Mouse (Mus musculus) cerebellum, adult 8-10 months (tissue): ENCODE data around the gene Vmn2r100.

Experiments
- DNase-seq: peaks from one replicate; pipeline ENCODE4 v3.0.0; 2022

Gene Vmn2r100

DNA sequence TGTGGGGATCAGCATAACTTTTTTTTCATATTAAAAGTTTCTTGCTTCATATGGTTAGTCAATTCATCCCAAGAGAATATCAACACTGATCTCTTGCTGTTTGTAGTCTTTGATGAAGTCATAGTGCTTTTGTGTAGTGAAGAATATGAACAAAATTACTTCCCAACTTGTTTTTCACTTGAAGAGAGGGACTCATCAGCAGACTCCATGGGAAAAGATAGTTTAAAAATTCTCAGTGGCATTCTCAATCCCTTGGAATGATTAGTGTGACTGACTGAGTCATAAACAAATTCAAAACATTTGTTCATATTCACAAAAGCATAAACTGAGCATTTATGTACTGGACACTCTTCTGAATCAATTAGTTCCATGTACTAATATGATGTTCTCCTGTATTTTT is at the start of gene Vmn2r100:
TSS of gene Vmn2r100 (plus strand) at position 301 of the 400 bp plus-strand sequence.
- no peak for DNase-seq

DNA sequence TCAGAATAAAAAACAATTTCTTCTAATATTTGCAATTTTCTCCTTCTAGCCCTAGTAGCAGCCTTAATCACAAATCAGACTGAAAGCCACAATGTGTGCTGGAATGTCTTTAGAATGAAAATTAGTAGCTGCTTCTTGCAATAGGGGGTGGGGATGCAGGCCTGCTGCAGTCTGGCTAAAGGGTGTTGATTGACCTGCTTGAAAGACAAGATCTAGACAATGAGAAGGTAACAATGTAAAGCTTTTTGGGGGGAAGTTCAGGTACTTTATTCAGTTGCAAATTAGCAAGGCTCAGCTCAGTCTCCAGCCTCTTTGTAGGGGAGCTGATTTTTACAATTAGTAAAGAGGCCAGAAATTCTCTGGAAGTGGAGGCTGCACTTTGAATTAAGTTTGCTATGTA is 21.7 kb upstream of the Vmn2r100 start:
- DNase-seq, result no peak

DNA sequence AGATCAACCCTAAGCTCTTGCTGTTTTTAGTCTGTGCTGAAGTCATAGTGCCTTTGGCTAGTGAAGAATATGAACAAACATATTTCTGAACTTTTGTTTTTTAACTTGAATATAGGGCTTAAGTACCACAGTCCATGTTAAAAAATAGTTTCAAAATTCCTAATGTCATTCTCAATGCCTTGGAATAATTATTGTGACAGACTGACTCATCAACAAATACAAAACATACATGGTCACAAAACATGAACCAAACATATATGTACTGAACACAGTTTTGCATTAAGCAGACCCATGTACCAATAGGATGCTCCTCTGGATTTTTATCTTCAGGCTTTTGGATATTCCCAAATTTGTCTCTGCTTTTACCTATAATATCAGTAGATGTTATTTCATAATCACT is 72.4 kb downstream of the Vmn2r100 start, which contains the start of gene Vmn2r101:
TSS of gene Vmn2r101 (plus strand) at position 301 of the 400 bp plus-strand sequence.
- DNase-seq, result no peak
